Mouse (Mus musculus): Measurements from ENCODE around the gene Rarres1.

The Rarres1 gene

GRCm38 (mm10) chr3:67492086-67492869 is 23.0 kb downstream of the Rarres1 start:
- no peak for DNase-seq

GRCm38 (mm10) chr3:67490156-67490555 is 25.2 kb downstream of the Rarres1 start:
- no peak for DNase-seq

GRCm38 (mm10) chr3:67485233-67485632 is 30.1 kb downstream of the Rarres1 start:
- no peak for DNase-seq

- DNase-seq: no peak
These were observed 32.9 kb downstream of the Rarres1 start for GRCm38 (mm10) chr3:67482400-67482799.

GRCm38 (mm10) chr3:67479806-67480205 is 35.5 kb downstream of the Rarres1 start:
- DNase-seq: no peak

- no peak for DNase-seq
These were observed 41.9 kb downstream of the Rarres1 start for GRCm38 (mm10) chr3:67473438-67473837.

- no peak for DNase-seq
These were observed 43.8 kb downstream of the Rarres1 start for GRCm38 (mm10) chr3:67471408-67472127.

- no peak for DNase-seq
These were observed 48.0 kb downstream of the Rarres1 start for GRCm38 (mm10) chr3:67467281-67467680.

GRCm38 (mm10) chr3:67466576-67466975 is 48.7 kb downstream of the Rarres1 start:
- DNase-seq: no peak

- DNase-seq: peak; percentile 72
These were observed 51.6 kb downstream of the Rarres1 start, which contains the start of gene Lxn for GRCm38 (mm10) chr3:67463450-67464372. TSS of gene Lxn (minus strand) at chr3:67463926.

GRCm38 (mm10) chr3:67463001-67463400 is 52.3 kb downstream of the Rarres1 start:
- DNase-seq: no peak

GRCm38 (mm10) chr3:67462578-67462977 is 52.7 kb downstream of the Rarres1 start:
- no peak for DNase-seq

GRCm38 (mm10) chr3:67462015-67462414 is 53.3 kb downstream of the Rarres1 start:
- no peak for DNase-seq

GRCm38 (mm10) chr3:67459881-67460280 is 55.4 kb downstream of the Rarres1 start:
- DNase-seq: no peak

- DNase-seq: peak; percentile 20
These were observed 64.6 kb downstream of the Rarres1 start for GRCm38 (mm10) chr3:67450601-67451210.

- DNase-seq: peak; percentile 41
These were observed 65.7 kb downstream of the Rarres1 start for GRCm38 (mm10) chr3:67449660-67450059.

GRCm38 (mm10) chr3:67447143-67447542 is 68.2 kb downstream of the Rarres1 start:
- no peak for DNase-seq

GRCm38 (mm10) chr3:67434011-67434410 is 81.3 kb downstream of the Rarres1 start:
- DNase-seq: no peak

GRCm38 (mm10) chr3:67429999-67430380 is 85.3 kb downstream of the Rarres1 start, which contains the start of gene Gfm1:
TSS of gene Gfm1 (plus strand) at chr3:67430096.
- DNase-seq: peak; percentile 94

- DNase-seq: no peak
These were observed 85.9 kb downstream of the Rarres1 start for GRCm38 (mm10) chr3:67429338-67429998.
